Mouse (Mus musculus) mouse embryonic stem cell (cell line): ENCODE measurements around the gene Thoc7.

Experiments used
- in situ Hi-C, 2 experiments: fragments of 300-500 bp; cut with MboI; formaldehyde crosslinking; loops; 1 replicate in 1 of 2; 3 replicates in 1 of 2; pipeline ENCODE4 v1.14.3; 2019 to 2020; ENCODE audit warnings: low sequenced_read_pairs in 2 of 2, low pct_unique_long_range_greater_than_20kb in 1 of 2, mixed read lengths in 1 of 2; ENCODE audit not compliant: unreplicated experiment in 1 of 2

Thoc7 gene

GRCm38 (mm10) chr14:13950401-13950800 lies 11.3 kb downstream of the Thoc7 start:
- in situ Hi-C loops = no loop called here

GRCm38 (mm10) chr14:13948345-13948744 lies 13.3 kb downstream of the Thoc7 start:
- in situ Hi-C loops = no loop called here

GRCm38 (mm10) chr14:13944686-13945085 lies 17.0 kb downstream of the Thoc7 start:
- in situ Hi-C loops = no loop called here

GRCm38 (mm10) chr14:13934052-13934371 lies 27.6 kb downstream of the Thoc7 start:
- in situ Hi-C loops = no loop called here

GRCm38 (mm10) chr14:13933290-13934051 lies 28.2 kb downstream of the Thoc7 start:
- in situ Hi-C loops = no loop called here

GRCm38 (mm10) chr14:13917630-13918029 lies 44.0 kb downstream of the Thoc7 start:
- in situ Hi-C loops = loop anchor here (10.0 to 25.0 kb wide), 6 partner anchors 113 to 1355 kb away; no protein-coding TSS in a partner anchor

- in situ Hi-C loops = loop anchor here (10.0 to 25.0 kb wide), 6 partner anchors 112 to 1355 kb away; no protein-coding TSS in a partner anchor
Measured at GRCm38 (mm10) chr14:13917208-13917607, 44.4 kb downstream of the Thoc7 start.

GRCm38 (mm10) chr14:13915207-13915606 lies 46.4 kb downstream of the Thoc7 start:
- in situ Hi-C loops = loop anchor here (10.0 to 25.0 kb wide), 6 partner anchors 110 to 1353 kb away; no protein-coding TSS in a partner anchor

- in situ Hi-C loops = loop anchor here (10.0 to 25.0 kb wide), 6 partner anchors 110 to 1352 kb away; no protein-coding TSS in a partner anchor
Measured at GRCm38 (mm10) chr14:13914387-13915082, 47.1 kb downstream of the Thoc7 start, which contains the start of gene Gm281. Gene Gm281 (minus strand): TSS chr14:13914478.

GRCm38 (mm10) chr14:13910148-13910547 lies 51.5 kb downstream of the Thoc7 start:
- in situ Hi-C loops = loop anchor here (10.0 to 25.0 kb wide), 6 partner anchors 105 to 1348 kb away; no protein-coding TSS in a partner anchor

GRCm38 (mm10) chr14:13907145-13907544 lies 54.5 kb downstream of the Thoc7 start:
- in situ Hi-C loops = loop anchor here (25.0 kb wide), 4 partner anchors 120 to 1345 kb away; no protein-coding TSS in a partner anchor

GRCm38 (mm10) chr14:13906461-13906860 lies 55.2 kb downstream of the Thoc7 start:
- in situ Hi-C loops = loop anchor here (25.0 kb wide), 4 partner anchors 119 to 1344 kb away; no protein-coding TSS in a partner anchor

GRCm38 (mm10) chr14:13901611-13902067 lies 60.0 kb downstream of the Thoc7 start:
- in situ Hi-C loops = loop anchor here (25.0 kb wide), 4 partner anchors 114 to 1339 kb away; no protein-coding TSS in a partner anchor
